Mouse (Mus musculus) hindbrain, embryonic 13.5 days (tissue): ENCODE results near the gene Filip1. TPM values are rescaled to one million over a fixed set of nuclear protein-coding genes. Genes with fewer than 3 reads are reported as not detected.
"Not testable (repeated sequence)": the region's sequence is repeated elsewhere in the genome, so short reads cannot be mapped to it uniquely, and the experiment has no call there.

ENCODE experiments used
- ATAC-seq: fragments of 200-750 bp; cut with Nextera tagmentation; 2 replicates; pipeline ENCODE4 v1.8.0; 2017; ENCODE audit warnings: moderate TSS enrichment; ENCODE audit not compliant: low FRiP score
- H3K27ac ChIP-seq: fragments of 300-500 bp; sonication (generic); 2 replicates; pipeline ENCODE4 v1.5.1; 2015; ENCODE audit warnings: inconsistent platforms, mild to moderate bottlenecking, moderate library complexity
- H3K27me3 ChIP-seq: fragments of 300-500 bp; sonication (generic); 2 replicates; pipeline ENCODE4 v1.6.1; 2015; ENCODE audit warnings: mild to moderate bottlenecking, inconsistent platforms
- H3K36me3 ChIP-seq: fragments of 300-500 bp; sonication (generic); 2 replicates; pipeline ENCODE4 v1.6.1; 2015; ENCODE audit warnings: mild to moderate bottlenecking, inconsistent platforms
- H3K4me1 ChIP-seq: fragments of 300-500 bp; sonication (generic); replicated peaks from 2 replicates; pipeline ENCODE4 v1.6.1; 2015; ENCODE audit warnings: inconsistent platforms
- H3K4me2 ChIP-seq: fragments of 300-500 bp; sonication (generic); 2 replicates; pipeline ENCODE4 v1.6.1; 2015; ENCODE audit warnings: inconsistent platforms, mild to moderate bottlenecking, moderate library complexity
- H3K4me3 ChIP-seq: fragments of 300-500 bp; sonication (generic); 2 replicates; pipeline ENCODE4 v1.5.1; 2015; ENCODE audit warnings: mild to moderate bottlenecking, inconsistent platforms
- H3K9ac ChIP-seq: fragments of 300-500 bp; sonication (generic); 2 replicates; pipeline ENCODE4 v1.6.1; 2015; ENCODE audit warnings: mild to moderate bottlenecking, inconsistent platforms
- H3K9me3 ChIP-seq: fragments of 300-500 bp; sonication (generic); 2 replicates; pipeline ENCODE4 v1.6.1; 2016; ENCODE audit warnings: inconsistent platforms
- WGBS: fragments of 180-500 bp; shearing (Covaris S2); methylation state at CpG from one replicate; pipeline ENCODE4 v1.1.7; 2015; 5-methylcytosine and 5-hydroxymethylcytosine counted together
- polyA plus RNA-seq: library from polyadenylated mRNA; unstranded; fragments of >200 nt; fragmentation: Nextera tagmentation; extraction: Ambion mirVana; gene quantifications from 2 replicates; pipeline ENCODE4 v1.2.1, GENCODE M21; 2015

The Filip1 gene
- 2.6 and 3.4 TPM in 2 replicates for polyA plus RNA-seq

DNA sequence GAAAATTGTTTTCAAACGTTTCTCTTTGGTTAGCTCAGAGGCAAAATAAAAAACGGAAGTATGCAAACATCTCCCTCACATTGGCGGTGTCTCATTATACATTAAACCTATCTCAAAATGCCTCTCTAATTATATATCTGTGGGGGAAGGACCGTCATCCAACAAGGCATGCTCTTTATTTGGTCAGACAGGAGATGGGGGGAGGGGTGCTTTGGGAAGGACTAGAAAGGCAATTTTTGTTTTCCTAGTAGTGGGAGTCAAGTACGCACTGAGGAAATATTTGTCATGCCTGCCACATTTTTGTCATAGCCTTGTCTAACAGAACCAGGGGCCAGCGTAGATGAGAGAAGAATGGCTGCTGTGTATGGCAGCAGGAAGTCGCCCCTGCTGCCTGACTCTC is at the start of gene Filip1:
TSS of gene Filip1 (minus strand) at position 101 of the 400 bp plus-strand sequence.
- Histone ChIP-seq H3K27me3 (no peaks in the 10 kb centered on the region), H3K27ac (no peak within 1 kb of the TSS), H3K4me2 (no peak within 1 kb of the TSS), H3K9ac (no peak within 1 kb of the TSS), H3K4me1 (no peaks in the 10 kb centered on the region), H3K4me3 (no peak within 1 kb of the TSS), H3K9me3 (no peaks in the 10 kb centered on the region), H3K36me3 (no peaks in the 10 kb centered on the region)
- WGBS: 75% methylated on average over 7 of the region's 7 CpGs
- ATAC-seq: no peak

GRCm38 (mm10) chr9:80057690-80058089 is 45.0 kb upstream of the Filip1 start:
- Histone ChIP-seq H3K36me3 (no peaks in the 10 kb centered on the region), H3K27ac (no peak overlapping the region), H3K4me1 (no peaks in the 10 kb centered on the region), H3K9me3 (no peaks in the 10 kb centered on the region; the same call in 1 of the 2 replicates), H3K9ac (no peak overlapping the region), H3K4me2 (no peak overlapping the region), H3K27me3 (no peaks in the 10 kb centered on the region), H3K4me3 (no peak overlapping the region)
- 88% methylated on average over 2 of the region's 2 CpGs for WGBS
- no peak for ATAC-seq

DNA sequence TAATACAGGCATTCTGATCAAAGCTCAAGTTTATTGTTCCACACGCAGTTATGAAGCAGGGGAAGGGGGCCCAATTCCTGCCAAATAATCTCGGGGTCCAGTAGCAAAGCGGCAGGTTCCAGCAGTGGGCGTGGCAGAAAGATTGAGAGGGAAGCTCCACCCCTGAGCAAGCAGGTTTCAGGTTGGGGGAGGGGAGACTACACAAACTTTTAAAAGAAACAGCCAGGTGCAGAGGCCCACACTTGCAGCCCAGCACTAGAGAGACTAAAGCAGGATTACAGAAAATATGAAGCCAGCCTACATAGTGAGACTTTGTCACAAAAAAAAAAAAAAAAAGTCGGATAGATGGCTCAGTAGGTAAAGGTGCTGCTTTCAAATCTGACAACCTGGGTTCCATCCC is 40.3 kb upstream of the Filip1 start:
- Histone ChIP-seq H3K27me3 (no peaks in the 10 kb centered on the region), H3K27ac (no peak overlapping the region), H3K9ac (no peak overlapping the region), H3K4me3 (no peak overlapping the region), H3K4me2 (no peak overlapping the region), H3K36me3 (no peaks in the 10 kb centered on the region), H3K9me3 (no peaks in the 10 kb centered on the region; the same call in 1 of the 2 replicates), H3K4me1 (no peaks in the 10 kb centered on the region)
- 90% methylated on average over 5 of the region's 5 CpGs for WGBS
- no peak for ATAC-seq

- not testable (repeated sequence) for H3K9me3 ChIP-seq, ATAC-seq, H3K4me2 ChIP-seq, H3K9ac ChIP-seq, H3K4me3 ChIP-seq, H3K4me1 ChIP-seq, H3K27ac ChIP-seq, H3K27me3 ChIP-seq, H3K36me3 ChIP-seq
- WGBS: 48% methylated on average over 5 of the region's 5 CpGs
Measured at GRCm38 (mm10) chr9:80049271-80049670, 36.6 kb upstream of the Filip1 start.

DNA sequence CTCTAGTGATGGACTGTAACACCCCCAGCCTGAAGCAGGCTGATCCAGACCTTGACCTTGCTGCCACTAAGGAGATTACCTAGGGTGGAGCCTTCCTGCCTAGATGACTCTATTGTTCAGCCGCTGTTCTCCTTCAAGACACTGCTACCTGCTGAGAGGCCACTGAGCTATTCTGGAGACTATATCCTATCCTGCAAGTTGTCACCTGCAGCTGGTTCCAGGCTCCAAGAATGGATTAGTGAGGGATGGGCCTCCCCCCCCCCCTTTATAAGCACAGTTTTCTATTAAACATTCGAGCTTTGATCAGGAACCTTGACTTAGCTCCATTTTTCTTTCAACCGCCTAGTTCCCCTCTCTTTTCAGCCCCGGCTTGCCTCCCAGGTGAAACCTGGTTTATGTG is 31.6 kb upstream of the Filip1 start:
- not testable (repeated sequence) for H3K4me1 ChIP-seq, H3K9ac ChIP-seq, H3K9me3 ChIP-seq, ATAC-seq, H3K4me2 ChIP-seq, H3K36me3 ChIP-seq, H3K27ac ChIP-seq, H3K27me3 ChIP-seq, H3K4me3 ChIP-seq
- 88% methylated on average over 4 of the region's 4 CpGs for WGBS

GRCm38 (mm10) chr9:80039296-80039815 is 26.7 kb upstream of the Filip1 start:
- no peaks in the 10 kb centered on the region for H3K27me3 ChIP-seq
- H3K4me2 ChIP-seq: no peak overlapping the region
- WGBS: 5% methylated on average over 2 of the region's 2 CpGs
- H3K9ac ChIP-seq: no peak overlapping the region
- H3K4me3 ChIP-seq: no peak overlapping the region
- no peaks in the 10 kb centered on the region for H3K36me3 ChIP-seq
- H3K4me1 ChIP-seq: no peaks in the 10 kb centered on the region
- no peaks in the 10 kb centered on the region for H3K9me3 ChIP-seq
- no peak for ATAC-seq
- no peak overlapping the region for H3K27ac ChIP-seq

GRCm38 (mm10) chr9:80037997-80038383 is 25.3 kb upstream of the Filip1 start:
- H3K27me3 ChIP-seq: no peaks in the 10 kb centered on the region
- no peak overlapping the region for H3K27ac ChIP-seq
- ATAC-seq: no peak
- H3K9me3 ChIP-seq: no peaks in the 10 kb centered on the region
- no peak overlapping the region for H3K4me2 ChIP-seq
- no peaks in the 10 kb centered on the region for H3K4me1 ChIP-seq
- no peak overlapping the region for H3K4me3 ChIP-seq
- no peak overlapping the region for H3K9ac ChIP-seq
- no peaks in the 10 kb centered on the region for H3K36me3 ChIP-seq

DNA sequence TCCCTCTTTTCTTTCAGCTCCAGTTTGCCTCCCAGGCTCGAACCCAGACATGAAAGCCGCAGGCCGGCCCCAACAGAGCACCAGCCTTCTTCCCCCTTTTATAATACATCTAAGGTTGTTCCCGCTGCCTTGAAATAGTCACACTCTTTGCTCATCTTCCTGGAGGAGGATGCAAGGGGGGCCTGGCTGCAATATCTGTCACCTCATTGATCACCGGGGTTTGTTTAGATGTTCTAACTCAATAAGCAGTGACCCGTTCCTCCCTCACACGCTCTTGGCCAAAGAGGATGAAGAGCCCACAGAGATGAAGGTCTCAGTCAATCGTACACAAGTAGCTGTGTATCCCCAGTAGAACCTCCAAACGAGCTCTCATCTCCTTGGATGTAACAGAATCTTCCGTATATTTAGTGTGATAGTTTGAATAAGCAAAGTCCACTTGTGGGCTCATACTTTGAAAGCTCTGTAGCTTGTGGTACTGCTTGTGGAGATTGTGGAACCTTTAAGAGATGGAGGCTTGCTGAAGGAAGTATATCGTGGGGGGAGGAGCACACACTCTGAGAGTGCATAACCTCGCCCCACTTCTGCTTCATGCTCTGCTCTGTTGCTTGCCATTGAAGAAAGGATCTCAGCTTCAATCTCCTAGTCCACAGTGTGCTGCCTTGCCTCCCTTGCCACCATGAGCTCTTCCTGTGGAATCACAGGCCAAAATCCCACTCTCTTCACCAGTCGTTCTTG is 24.8 kb upstream of the Filip1 start:
- Histone ChIP-seq H3K4me2 (no peak overlapping the region), H3K27ac (no peak overlapping the region), H3K4me3 (no peak overlapping the region), H3K27me3 (no peaks in the 10 kb centered on the region), H3K4me1 (no peaks in the 10 kb centered on the region), H3K36me3 (no peaks in the 10 kb centered on the region), H3K9me3 (no peaks in the 10 kb centered on the region), H3K9ac (no peak overlapping the region)
- 91% methylated on average over 13 of the region's 13 CpGs for WGBS
- no peak for ATAC-seq

- WGBS: 75% methylated on average over 6 of the region's 6 CpGs
- Histone ChIP-seq H3K4me3 (no peak overlapping the region), H3K4me2 (no peak overlapping the region), H3K27ac (no peak overlapping the region), H3K9me3 (no peaks in the 10 kb centered on the region), H3K4me1 (no peaks in the 10 kb centered on the region), H3K9ac (no peak overlapping the region), H3K36me3 (no peaks in the 10 kb centered on the region), H3K27me3 (no peaks in the 10 kb centered on the region)
- ATAC-seq: no peak
Measured at GRCm38 (mm10) chr9:80026581-80027021, 13.9 kb upstream of the Filip1 start.

- no peak overlapping the region for H3K27ac ChIP-seq
- no peaks in the 10 kb centered on the region for H3K9me3 ChIP-seq
- H3K36me3 ChIP-seq: no peaks in the 10 kb centered on the region
- no peaks in the 10 kb centered on the region for H3K27me3 ChIP-seq
- no peaks in the 10 kb centered on the region for H3K4me1 ChIP-seq
- ATAC-seq: no peak
- WGBS: 1% methylated on average over 2 of the region's 2 CpGs
- no peak overlapping the region for H3K4me3 ChIP-seq
- no peak overlapping the region for H3K4me2 ChIP-seq
- no peak overlapping the region for H3K9ac ChIP-seq
Measured at GRCm38 (mm10) chr9:80026017-80026416, 13.4 kb upstream of the Filip1 start.

GRCm38 (mm10) chr9:80025347-80025746 is 12.7 kb upstream of the Filip1 start:
- H3K27me3 ChIP-seq, H3K4me2 ChIP-seq, H3K4me3 ChIP-seq, ATAC-seq, H3K27ac ChIP-seq, H3K9ac ChIP-seq, H3K4me1 ChIP-seq, H3K9me3 ChIP-seq, H3K36me3 ChIP-seq: not testable (repeated sequence)
- 95% methylated on average over 5 of the region's 5 CpGs for WGBS

- no peaks in the 10 kb centered on the region for H3K9me3 ChIP-seq
- no peak overlapping the region for H3K4me3 ChIP-seq
- H3K4me1 ChIP-seq: no peaks in the 10 kb centered on the region
- H3K4me2 ChIP-seq: no peak overlapping the region
- no peaks in the 10 kb centered on the region for H3K36me3 ChIP-seq
- WGBS: 68% methylated on average over 8 of the region's 8 CpGs
- no peak overlapping the region for H3K9ac ChIP-seq
- no peaks in the 10 kb centered on the region for H3K27me3 ChIP-seq
- ATAC-seq: no peak
- H3K27ac ChIP-seq: no peak overlapping the region
Measured at GRCm38 (mm10) chr9:80022821-80023220, 10.2 kb upstream of the Filip1 start.

GRCm38 (mm10) chr9:80021648-80022047 is 9.0 kb upstream of the Filip1 start:
- Histone ChIP-seq H3K9ac (no peak overlapping the region), H3K36me3 (no peaks in the 10 kb centered on the region), H3K4me2 (no peak overlapping the region), H3K27me3 (no peaks in the 10 kb centered on the region), H3K4me3 (no peak overlapping the region), H3K27ac (no peak overlapping the region), H3K4me1 (no peaks in the 10 kb centered on the region), H3K9me3 (no peaks in the 10 kb centered on the region)
- 71% methylated on average over 1 of the region's 1 CpGs for WGBS
- ATAC-seq: no peak
